Mouse (Mus musculus) embryonic facial prominence, embryonic 13.5 days (tissue): ENCODE results near the gene Prim1. TPM values are rescaled to one million over a fixed set of nuclear protein-coding genes. Genes with fewer than 3 reads are reported as not detected.
"Not testable (repeated sequence)": the region's sequence is repeated elsewhere in the genome, so short reads cannot be mapped to it uniquely, and the experiment has no call there.

ENCODE experiments used
- ATAC-seq: fragments of 200-750 bp; cut with Nextera tagmentation; 2 replicates; pipeline ENCODE4 v1.8.0; 2017; ENCODE audit warnings: low read depth; ENCODE audit not compliant: insufficient number of reproducible peaks, insufficient read depth, low FRiP score, low TSS enrichment
- H3K27ac ChIP-seq: fragments of 300-500 bp; sonication (generic); 2 replicates; pipeline ENCODE4 v1.5.1; 2015; ENCODE audit warnings: moderate library complexity, mild to moderate bottlenecking, inconsistent platforms
- H3K27me3 ChIP-seq: fragments of 300-500 bp; sonication (generic); 2 replicates; pipeline ENCODE4 v1.6.1; 2015; ENCODE audit warnings: mild to moderate bottlenecking, inconsistent platforms
- H3K36me3 ChIP-seq: fragments of 300-500 bp; sonication (generic); 2 replicates; pipeline ENCODE4 v1.6.1; 2015; ENCODE audit warnings: mild to moderate bottlenecking, inconsistent platforms
- H3K4me1 ChIP-seq: fragments of 300-500 bp; sonication (generic); 2 replicates; pipeline ENCODE4 v1.6.1; 2015; ENCODE audit warnings: inconsistent platforms
- H3K4me2 ChIP-seq: fragments of 300-500 bp; sonication (generic); 2 replicates; pipeline ENCODE4 v1.6.1; 2015; ENCODE audit warnings: moderate library complexity, mild to moderate bottlenecking, inconsistent platforms
- H3K4me3 ChIP-seq: fragments of 300-500 bp; sonication (generic); 2 replicates; pipeline ENCODE4 v1.5.1; 2015; ENCODE audit warnings: mild to moderate bottlenecking, inconsistent platforms
- H3K9ac ChIP-seq: fragments of 300-500 bp; sonication (generic); 2 replicates; pipeline ENCODE4 v1.6.1; 2015; ENCODE audit warnings: mild to moderate bottlenecking, inconsistent platforms
- H3K9me3 ChIP-seq: fragments of 300-500 bp; sonication (generic); 2 replicates; pipeline ENCODE4 v1.6.1; 2016; ENCODE audit warnings: inconsistent platforms
- WGBS: fragments of 180-500 bp; shearing (Covaris S2); methylation state at CpG from one replicate; pipeline ENCODE4 v1.1.7; 2015; ENCODE audit warnings: mixed read lengths; 5-methylcytosine and 5-hydroxymethylcytosine counted together
- polyA plus RNA-seq: library from polyadenylated mRNA; unstranded; fragments of >200 nt; fragmentation: Nextera tagmentation; extraction: Ambion mirVana; gene quantifications from 2 replicates; pipeline ENCODE4 v1.2.1, GENCODE M21; 2015

Gene Prim1
- polyA plus RNA-seq, 1 experiment from 2014 or later, result 92.1 TPM

DNA sequence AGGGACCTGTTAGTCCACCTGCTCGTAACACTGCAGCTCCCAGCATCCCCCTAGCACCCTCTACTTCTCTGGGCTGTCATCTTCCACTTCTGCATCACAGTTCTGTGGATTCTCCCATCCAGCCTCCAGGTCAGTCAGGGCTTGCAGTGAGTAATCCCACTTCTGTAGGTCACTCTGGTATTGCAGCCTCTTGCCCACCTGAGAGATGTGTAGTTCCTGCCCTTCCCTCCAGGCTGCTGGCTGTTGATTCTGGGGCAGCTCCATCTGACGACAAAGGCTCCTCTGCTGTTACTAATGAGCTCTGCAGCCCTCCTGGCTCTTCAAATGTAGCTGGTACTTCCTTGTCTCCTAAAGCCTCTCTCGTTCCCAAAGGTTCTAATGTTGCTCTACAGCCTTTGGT lies 24.9 kb downstream of the Prim1 start:
- no peak for ATAC-seq
- no peaks in the 10 kb centered on the region for H3K9me3 ChIP-seq
- no peak overlapping the region for H3K4me2 ChIP-seq
- H3K27ac ChIP-seq, result no peak overlapping the region
- H3K36me3 ChIP-seq, result peaks cover 63% of the 10 kb centered on the region
- no peak overlapping the region for H3K4me3 ChIP-seq
- no peak overlapping the region for H3K9ac ChIP-seq
- H3K4me1 ChIP-seq, result peaks cover 69% of the 10 kb centered on the region
- 65% methylated on average over 3 of the region's 3 CpGs for WGBS
- no peaks in the 10 kb centered on the region for H3K27me3 ChIP-seq

DNA sequence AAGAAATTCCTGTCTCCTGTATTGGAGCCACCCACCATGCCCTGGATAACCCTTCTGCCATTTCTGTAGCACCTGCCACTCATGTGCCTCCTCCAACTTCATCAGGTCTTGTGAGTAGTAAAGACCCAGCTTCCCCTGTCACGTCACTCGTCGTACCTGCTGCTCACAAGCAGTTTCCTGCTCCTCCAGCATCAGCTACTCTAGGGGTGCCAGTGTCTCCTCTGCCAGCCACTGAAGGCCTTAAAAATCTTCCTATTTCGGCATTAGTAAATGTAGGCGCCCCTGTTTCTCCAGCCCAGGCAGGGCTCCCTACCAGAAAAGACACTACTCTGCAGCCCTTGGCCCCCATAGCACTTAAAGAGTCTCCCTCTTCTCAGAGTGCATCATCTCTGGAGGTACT lies 25.3 kb downstream of the Prim1 start:
- Histone ChIP-seq H3K4me3 (no peak overlapping the region), H3K36me3 (peaks cover 68% of the 10 kb centered on the region), H3K4me2 (no peak overlapping the region), H3K4me1 (peaks cover 69% of the 10 kb centered on the region), H3K9me3 (no peaks in the 10 kb centered on the region), H3K27me3 (no peaks in the 10 kb centered on the region), H3K27ac (0 out of 2 replicates have a peak overlapping the region, but pooled peaks have one; percentile 17), H3K9ac (peak overlapping the region; percentile 45; the same call in 1 of the 2 replicates)
- no peak for ATAC-seq
- WGBS, result 88% methylated on average over 5 of the region's 5 CpGs

DNA sequence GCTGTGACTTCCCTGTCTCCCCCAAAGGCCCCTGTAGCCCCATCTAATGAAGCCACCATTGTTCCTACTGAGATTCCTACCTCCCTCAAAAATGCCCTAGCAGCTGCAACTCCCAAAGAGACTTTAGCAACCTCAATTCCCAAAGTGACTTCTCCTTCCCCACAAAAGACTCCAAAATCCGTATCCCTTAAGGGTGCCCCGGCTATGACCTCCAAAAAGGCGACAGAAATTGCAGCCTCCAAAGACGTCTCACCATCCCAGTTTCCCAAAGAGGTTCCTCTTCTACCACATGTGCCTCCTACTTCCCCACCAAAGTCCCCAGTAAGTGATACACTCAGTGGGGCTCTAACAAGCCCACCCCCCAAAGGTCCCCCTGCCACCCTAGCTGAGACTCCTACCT lies 26.7 kb downstream of the Prim1 start:
- WGBS, result 72% methylated on average over 4 of the region's 4 CpGs
- H3K4me3 ChIP-seq, result no peak overlapping the region
- no peaks in the 10 kb centered on the region for H3K9me3 ChIP-seq
- peak overlapping the region; percentile 45; the same call in 1 of the 2 replicates for H3K9ac ChIP-seq
- H3K4me1 ChIP-seq, result peaks cover 69% of the 10 kb centered on the region
- no peaks in the 10 kb centered on the region for H3K27me3 ChIP-seq
- no peak overlapping the region for H3K27ac ChIP-seq
- no peak overlapping the region for H3K4me2 ChIP-seq
- H3K36me3 ChIP-seq, result peaks cover 81% of the 10 kb centered on the region
- ATAC-seq, result no peak

DNA sequence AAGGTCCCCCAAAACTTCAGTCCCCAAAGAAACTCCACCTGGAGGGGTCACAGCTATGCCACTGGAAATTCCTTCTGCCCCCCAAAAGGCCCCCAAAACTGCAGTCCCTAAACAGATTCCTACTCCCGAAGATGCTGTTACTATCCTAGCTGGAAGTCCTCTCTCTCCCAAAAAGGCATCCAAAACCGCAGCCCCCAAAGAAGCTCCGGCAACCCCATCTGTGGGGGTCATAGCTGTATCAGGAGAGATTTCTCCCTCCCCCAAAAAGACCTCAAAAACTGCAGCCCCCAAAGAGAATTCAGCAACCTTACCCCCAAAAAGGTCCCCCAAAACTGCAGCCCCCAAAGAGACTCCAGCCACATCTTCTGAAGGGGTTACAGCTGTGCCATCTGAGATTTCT lies 27.5 kb downstream of the Prim1 start:
- 0 out of 2 replicates have a peak overlapping the region, but pooled peaks have one; percentile 17 for H3K9ac ChIP-seq
- no peak for ATAC-seq
- H3K9me3 ChIP-seq, result no peaks in the 10 kb centered on the region
- no peaks in the 10 kb centered on the region for H3K27me3 ChIP-seq
- no peak overlapping the region for H3K4me2 ChIP-seq
- H3K4me1 ChIP-seq, result peaks cover 61% of the 10 kb centered on the region
- H3K27ac ChIP-seq, result no peak overlapping the region
- peaks cover 88% of the 10 kb centered on the region for H3K36me3 ChIP-seq
- WGBS, result 87% methylated on average over 3 of the region's 3 CpGs
- H3K4me3 ChIP-seq, result no peak overlapping the region

DNA sequence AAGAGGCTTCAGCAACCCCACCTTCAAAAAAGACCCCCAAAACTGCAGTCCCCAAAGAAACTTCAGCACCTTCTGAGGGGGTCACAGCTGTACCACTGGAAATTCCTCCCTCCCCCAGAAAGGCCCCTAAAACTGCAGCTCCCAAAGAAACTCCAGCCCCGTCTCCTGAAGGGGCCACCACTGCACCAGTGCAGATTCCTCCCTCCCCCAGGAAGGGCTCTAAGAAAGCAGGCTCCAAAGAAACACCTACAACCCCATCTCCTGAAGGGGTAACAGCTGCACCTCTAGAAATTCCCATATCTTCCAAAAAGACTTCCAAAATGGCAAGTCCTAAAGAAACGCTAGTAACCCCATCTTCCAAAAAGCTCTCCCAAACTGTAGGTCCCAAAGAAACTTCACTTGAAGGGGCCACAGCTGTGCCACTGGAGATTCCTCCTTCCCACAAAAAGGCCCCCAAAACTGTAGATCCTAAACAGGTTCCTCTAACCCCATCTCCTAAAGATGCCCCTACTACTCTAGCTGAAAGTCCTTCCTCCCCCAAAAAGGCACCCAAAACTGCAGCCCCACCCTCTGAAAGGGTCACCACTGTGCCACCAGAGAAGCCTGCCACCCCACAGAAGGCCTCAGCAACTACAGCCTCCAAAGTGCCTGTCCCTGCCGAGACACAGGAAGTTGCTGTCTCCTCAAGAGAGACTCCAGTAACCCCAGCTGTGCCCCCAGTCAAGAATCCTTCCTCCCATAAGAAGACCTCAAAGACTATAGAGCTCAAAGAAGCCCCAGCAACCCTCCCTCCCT lies 28.3 kb downstream of the Prim1 start:
- ATAC-seq, result no peak
- H3K4me3 ChIP-seq, result no peak overlapping the region
- H3K9me3 ChIP-seq, result no peaks in the 10 kb centered on the region
- H3K4me1 ChIP-seq, result peaks cover 56% of the 10 kb centered on the region
- no peaks in the 10 kb centered on the region for H3K27me3 ChIP-seq
- H3K36me3 ChIP-seq, result peaks cover 93% of the 10 kb centered on the region
- H3K9ac ChIP-seq, result peak overlapping the region; percentile 49; the same call in 1 of the 2 replicates
- peak overlapping the region; percentile 44; the same call in 1 of the 2 replicates for H3K27ac ChIP-seq
- WGBS, result 70% methylated on average over 3 of the region's 3 CpGs
- H3K4me2 ChIP-seq, result no peak overlapping the region

DNA sequence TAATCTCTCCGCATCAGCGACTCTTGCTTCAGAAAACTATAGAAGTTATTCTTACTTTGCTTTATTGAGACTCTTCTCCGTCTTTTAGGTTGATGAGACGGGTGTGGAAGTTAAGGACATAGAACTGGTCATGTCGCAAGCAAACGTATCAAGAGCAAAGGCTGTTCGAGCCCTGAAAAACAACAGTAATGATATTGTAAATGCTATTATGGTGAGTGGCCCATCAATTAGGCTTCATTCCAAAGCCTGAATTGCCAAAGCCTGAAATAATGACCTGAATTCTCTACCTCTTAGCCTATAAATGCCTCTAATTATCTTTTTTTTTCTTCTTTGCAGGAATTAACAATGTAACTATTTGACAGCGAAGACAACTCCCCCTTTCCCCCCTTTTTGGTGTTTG lies 33.2 kb downstream of the Prim1 start:
- no peak overlapping the region for H3K9ac ChIP-seq
- H3K4me2 ChIP-seq, result no peak overlapping the region
- H3K27ac ChIP-seq, result no peak overlapping the region
- H3K36me3 ChIP-seq, result peaks cover 79% of the 10 kb centered on the region
- no peak for ATAC-seq
- no peaks in the 10 kb centered on the region for H3K27me3 ChIP-seq
- peaks cover 15% of the 10 kb centered on the region for H3K4me1 ChIP-seq
- H3K9me3 ChIP-seq, result no peaks in the 10 kb centered on the region
- WGBS, result 96% methylated on average over 8 of the region's 8 CpGs
- no peak overlapping the region for H3K4me3 ChIP-seq

DNA sequence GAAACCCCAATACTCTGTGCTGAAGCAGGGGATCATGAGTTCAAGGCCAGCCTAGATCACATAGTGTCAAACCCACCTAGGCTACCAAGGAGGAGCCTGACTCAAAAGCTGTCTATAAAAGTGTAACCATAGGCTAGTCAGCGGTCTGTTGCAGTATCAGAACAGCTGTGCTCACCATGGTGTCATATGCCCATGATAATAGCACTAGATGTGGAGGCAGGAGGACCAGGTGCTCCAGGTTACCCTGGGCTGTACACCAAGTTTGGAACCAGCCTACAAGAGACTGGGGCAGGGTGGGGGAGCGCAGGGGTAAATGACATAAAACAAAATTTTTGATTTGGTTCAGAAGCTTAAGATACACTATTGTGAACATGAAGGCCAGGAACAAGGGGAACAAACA lies 34.8 kb downstream of the Prim1 start:
- no peaks in the 10 kb centered on the region for H3K9me3 ChIP-seq
- H3K4me3 ChIP-seq, result no peak overlapping the region
- no peak overlapping the region for H3K27ac ChIP-seq
- no peak for ATAC-seq
- no peak overlapping the region for H3K9ac ChIP-seq
- no peaks in the 10 kb centered on the region for H3K27me3 ChIP-seq
- H3K4me2 ChIP-seq, result no peak overlapping the region
- peaks cover 63% of the 10 kb centered on the region for H3K36me3 ChIP-seq
- WGBS, result 91% methylated on average over 2 of the region's 2 CpGs
- H3K4me1 ChIP-seq, result peaks cover 2% of the 10 kb centered on the region; the same call in 1 of the 2 replicates

DNA sequence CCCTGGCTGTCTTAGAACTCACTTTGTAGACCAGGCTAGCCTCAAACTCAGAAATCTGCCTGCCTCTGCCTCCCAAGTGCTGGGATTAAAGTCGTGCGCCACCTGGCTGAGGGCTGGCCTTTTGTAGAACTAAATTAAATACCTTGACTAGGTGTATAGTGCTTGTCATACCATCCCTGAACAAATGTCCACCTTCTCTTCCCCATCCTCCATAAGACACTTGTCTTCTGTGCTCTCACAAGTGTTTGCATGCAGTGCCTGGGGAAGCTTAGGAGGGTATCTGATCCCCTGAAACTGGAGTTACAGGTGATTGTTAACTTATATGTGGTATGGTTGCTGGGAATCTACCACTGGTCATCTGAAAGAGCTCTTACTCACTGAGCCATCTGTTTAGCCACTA lies 35.4 kb downstream of the Prim1 start:
- H3K4me1 ChIP-seq, result no peaks in the 10 kb centered on the region
- H3K9me3 ChIP-seq, result no peaks in the 10 kb centered on the region
- no peak for ATAC-seq
- no peaks in the 10 kb centered on the region for H3K27me3 ChIP-seq
- peaks cover 57% of the 10 kb centered on the region for H3K36me3 ChIP-seq
- WGBS, result 96% methylated on average over 2 of the region's 2 CpGs
- H3K27ac ChIP-seq, result no peak overlapping the region
- H3K4me2 ChIP-seq, result no peak overlapping the region
- no peak overlapping the region for H3K4me3 ChIP-seq
- no peak overlapping the region for H3K9ac ChIP-seq

DNA sequence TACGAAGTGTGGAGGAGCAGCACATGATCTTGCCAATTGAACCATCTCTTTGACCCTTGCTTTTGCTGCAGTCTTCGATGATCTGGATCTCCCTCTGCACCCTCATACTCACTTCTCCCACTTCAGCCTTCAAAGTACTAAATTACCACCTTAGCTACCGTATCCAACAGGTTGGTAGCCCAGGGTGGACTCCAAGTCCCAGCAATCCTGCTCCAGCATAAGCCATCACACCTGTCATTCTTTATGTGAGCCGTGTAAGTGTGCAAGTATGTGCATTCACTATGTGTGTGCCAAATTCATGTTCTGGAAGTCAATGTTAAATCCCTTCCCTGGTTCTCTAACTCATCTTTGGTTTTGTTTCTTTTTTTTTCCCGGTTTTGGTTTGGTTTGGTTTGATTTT lies 36.6 kb downstream of the Prim1 start:
- Histone ChIP-seq H3K4me2 (no peak overlapping the region), H3K27ac (no peak overlapping the region), H3K4me1 (no peaks in the 10 kb centered on the region), H3K27me3 (no peaks in the 10 kb centered on the region), H3K9ac (no peak overlapping the region), H3K4me3 (no peak overlapping the region), H3K9me3 (no peaks in the 10 kb centered on the region), H3K36me3 (peaks cover 44% of the 10 kb centered on the region)
- ATAC-seq, result no peak
- 89% methylated on average over 5 of the region's 5 CpGs for WGBS

DNA sequence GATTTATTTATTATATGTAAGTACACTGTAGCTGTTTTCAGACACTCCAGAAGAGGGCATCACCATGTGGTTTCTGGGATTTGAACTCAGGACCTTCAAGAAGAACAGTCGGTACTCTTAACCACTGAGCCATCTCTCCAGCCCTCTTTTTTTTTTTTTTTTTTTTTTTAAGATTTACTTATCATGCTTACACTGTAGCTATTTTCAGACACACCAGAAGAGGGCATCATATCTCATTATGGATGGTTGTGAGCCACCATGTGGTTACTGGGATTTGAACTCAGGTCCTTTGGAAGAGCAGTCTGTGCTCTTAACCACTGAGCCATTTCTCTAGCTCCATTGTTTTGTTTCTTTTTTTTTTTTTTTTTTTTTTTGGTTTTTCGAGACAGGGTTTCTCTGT lies 37.2 kb downstream of the Prim1 start:
- H3K4me3 ChIP-seq, H3K9ac ChIP-seq, H3K27ac ChIP-seq, ATAC-seq, H3K4me1 ChIP-seq, H3K27me3 ChIP-seq, H3K4me2 ChIP-seq, H3K9me3 ChIP-seq: not testable (repeated sequence)
- peaks cover 39% of the 10 kb centered on the region for H3K36me3 ChIP-seq
- 100% methylated on average over 1 of the region's 2 CpGs for WGBS

DNA sequence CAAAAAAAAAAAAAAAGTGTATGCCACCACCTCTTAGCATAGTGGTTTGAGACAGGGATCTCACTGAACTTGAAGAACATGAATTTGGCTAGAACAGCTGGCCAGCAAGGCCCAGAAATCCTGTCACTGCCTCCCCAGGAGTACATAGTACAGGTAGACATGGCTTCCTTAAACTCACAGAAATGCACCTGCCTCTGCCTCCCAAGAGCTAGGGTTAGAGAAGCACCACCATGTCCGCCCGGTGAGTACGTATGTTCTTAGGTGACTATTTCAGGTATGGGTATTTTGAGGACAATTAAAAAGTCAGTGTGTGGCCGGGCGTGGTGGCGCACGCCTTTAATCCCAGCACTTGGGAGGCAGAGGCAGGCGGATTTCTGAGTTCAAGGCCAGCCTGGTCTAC lies 38.0 kb downstream of the Prim1 start:
- Histone ChIP-seq H3K4me1 (peaks cover 5% of the 10 kb centered on the region), H3K36me3 (peaks cover 32% of the 10 kb centered on the region), H3K4me2 (no peak overlapping the region), H3K9me3 (no peaks in the 10 kb centered on the region), H3K27me3 (no peaks in the 10 kb centered on the region), H3K4me3 (no peak overlapping the region), H3K27ac (no peak overlapping the region), H3K9ac (no peak overlapping the region)
- ATAC-seq, result no peak
- 94% methylated on average over 8 of the region's 8 CpGs for WGBS

DNA sequence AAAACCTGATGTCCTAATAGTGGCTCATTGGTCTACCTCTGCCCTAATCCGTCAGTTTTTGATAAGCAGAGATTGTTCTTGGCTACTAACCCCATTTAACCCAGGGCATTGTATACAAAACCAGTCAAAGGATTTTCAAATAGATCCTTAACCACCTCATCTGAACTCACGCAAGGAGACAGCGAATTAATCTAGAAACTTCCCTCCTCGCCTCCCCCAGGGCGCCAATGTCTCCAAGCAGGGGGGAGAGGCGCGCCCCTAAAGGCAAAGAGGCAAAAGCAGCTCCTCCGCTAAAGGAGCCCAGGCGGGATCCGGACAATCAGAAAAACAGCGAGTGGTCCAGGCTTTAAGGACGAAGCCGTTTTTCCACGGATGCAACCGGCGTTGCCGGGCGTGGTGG lies 43.2 kb downstream of the Prim1 start:
- peak overlapping the region; percentile 99 for H3K27ac ChIP-seq
- no peaks in the 10 kb centered on the region for H3K9me3 ChIP-seq
- peak overlapping the region; percentile 76 for H3K4me2 ChIP-seq
- WGBS, result under 1% methylated on average over 18 of the region's 18 CpGs
- H3K4me3 ChIP-seq, result peak overlapping the region; percentile 99
- no peak; the same call in 1 of the 2 replicates for ATAC-seq
- 0 out of 2 replicates have a peak, but pooled peaks cover 6% of the 10 kb centered on the region for H3K36me3 ChIP-seq
- peak overlapping the region; percentile 96 for H3K9ac ChIP-seq
- peaks cover 23% of the 10 kb centered on the region for H3K4me1 ChIP-seq
- no peaks in the 10 kb centered on the region for H3K27me3 ChIP-seq
